Mouse (Mus musculus): ENCODE results near the gene Gadd45gip1.

Gadd45gip1 gene

DNA sequence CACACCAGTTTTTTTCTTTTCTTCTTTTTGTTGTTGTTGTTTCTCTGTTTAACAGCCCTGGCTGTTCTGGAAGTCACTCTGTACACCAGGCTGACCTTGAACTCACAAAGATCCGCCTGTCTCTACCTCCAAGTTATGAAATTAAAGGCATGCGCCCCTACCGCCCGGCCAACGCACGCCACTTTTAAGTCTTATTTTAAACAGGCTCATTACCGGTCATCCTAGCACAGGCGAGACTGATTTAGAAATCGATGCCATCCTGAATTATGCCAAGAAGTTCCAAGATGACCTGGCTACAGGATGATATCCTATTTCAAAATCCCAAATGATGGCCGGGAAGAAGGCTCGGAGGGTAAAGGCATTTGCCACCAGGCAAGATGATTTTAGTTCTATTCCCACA lies at the start of gene Gadd45gip1:
Gene Gadd45gip1 (plus strand): TSS at position 33 of the 400 bp plus-strand sequence.
- DNase-seq (ENCODE audit: low read depth), result peak; percentile 93

DNA sequence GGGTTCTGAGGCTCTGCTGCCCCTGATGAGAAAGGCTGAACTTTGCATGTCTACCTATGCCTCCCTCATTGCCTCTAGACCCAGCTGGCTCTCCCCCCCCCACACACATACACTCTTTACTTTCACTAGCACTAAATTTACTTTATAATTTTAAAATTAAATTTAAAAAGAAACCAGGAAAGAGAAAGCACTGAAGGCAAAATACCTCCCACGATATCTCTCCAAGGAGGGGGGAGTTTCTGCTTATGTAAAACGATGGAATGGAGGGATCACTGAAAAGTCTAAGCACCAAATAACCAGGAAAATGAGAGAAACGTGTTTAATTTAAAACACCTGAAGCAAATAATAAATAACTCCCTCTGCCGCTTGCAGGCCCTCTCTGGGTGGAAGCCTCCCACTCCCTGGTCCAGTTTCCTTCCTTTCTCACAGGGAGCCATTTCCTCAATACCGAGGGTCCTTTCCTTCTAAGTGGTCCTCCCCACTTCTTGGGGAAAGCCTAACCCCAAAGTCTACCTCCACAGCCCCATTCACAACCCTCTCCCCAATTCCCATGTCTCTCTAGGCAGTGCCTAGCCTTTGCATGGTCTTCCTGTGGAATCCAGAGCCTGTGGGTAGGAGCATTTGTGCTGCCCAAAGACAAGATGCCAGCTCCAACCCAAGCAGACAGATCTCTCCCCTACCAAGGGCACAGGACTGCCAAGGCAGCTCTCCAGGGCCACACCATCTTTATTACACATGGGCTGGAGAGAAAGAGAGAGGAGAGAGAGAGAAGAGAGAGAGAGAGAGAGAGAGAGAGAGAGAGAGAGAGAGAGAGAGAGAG lies 49.4 kb upstream of the Gadd45gip1 start:
- no peak for DNase-seq (ENCODE audit: low read depth)

DNA sequence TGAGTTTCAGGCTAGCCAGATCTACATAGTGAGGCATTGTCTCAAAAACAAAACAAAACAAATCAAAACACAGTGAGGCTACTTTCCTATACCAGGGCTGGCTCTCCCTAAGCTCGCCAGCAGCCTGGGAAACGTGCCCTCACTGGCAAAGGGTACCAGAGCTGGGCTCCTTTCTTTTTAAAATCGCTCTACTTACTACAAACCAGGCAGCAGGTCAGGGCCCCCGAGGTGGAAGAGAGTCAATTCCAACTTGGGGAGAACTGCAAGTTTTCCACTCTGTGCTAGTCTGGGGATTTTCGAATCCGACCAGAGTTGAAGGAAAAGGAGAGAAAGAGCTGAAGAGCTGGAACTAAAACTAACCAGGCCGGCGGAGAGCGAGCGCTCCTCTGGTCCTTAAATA lies 48.6 kb upstream of the Gadd45gip1 start:
- DNase-seq (ENCODE audit: low read depth), result no peak

DNA sequence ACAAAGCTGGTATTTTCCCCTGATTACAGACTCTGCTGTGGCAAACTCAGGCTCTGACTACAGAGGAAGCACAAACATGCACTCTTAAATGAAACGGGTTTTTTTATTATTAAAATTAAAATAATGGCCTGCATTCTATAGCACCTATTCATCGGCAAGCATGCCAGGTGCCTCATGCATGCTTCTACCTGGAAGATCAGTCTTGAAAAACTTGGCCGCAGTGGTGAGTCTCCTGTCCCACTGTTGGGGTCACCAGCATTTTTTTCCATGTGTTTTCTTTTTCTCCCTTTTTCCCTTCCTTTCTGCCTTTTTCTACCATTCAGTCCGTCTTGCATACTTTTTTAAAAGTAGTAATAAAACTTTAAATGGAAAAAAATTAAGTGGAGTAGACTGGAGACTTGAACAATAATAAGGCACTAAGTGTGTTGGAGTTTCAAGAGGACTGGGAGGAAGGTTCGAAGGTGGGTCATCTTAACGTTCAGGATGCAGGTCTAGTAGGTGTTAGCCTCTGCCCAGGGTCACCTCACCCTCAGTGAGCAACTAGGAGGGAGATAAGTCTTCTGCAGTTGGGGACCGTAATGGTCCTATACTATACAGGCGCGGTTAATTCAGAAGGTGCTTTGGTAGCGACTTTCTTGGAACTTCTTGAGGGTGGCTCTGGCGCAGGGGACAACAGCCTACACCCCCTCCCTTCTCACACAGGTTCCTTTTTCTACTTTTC lies 48.0 kb upstream of the Gadd45gip1 start:
- DNase-seq (ENCODE audit: low read depth), result no peak

DNA sequence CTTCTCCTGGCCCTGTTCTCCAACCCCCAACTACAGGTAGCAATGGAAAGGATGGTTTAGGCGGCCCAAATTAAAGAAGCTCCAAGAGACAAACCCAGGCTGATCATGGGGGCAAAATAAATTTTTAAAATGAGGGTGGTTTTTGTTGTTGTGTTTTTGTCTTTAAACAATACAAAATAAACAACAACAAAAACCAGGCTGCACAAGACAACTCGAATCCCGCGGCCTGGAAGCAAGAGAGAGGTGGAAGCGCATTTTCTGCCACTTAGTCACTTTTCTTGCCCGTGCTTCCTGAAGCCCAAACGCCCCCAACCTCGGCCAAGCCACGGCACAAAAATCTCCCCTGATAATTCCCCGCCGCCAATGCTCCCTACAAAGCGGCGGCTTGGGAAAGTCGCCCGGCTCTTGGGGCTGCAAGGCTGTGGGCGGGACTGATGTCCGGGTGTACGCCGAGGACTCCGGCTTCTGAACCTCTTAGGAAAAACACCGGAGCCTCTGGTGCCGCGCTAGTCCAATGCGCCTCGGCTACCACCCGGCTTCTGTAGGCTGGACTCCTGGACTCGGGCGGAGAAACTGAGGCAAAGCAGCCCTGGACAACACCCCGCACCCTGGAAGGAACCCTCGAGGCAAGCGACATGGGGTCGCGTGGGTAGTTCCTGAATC lies 47.3 kb upstream of the Gadd45gip1 start:
- DNase-seq (ENCODE audit: low read depth), result no peak

DNA sequence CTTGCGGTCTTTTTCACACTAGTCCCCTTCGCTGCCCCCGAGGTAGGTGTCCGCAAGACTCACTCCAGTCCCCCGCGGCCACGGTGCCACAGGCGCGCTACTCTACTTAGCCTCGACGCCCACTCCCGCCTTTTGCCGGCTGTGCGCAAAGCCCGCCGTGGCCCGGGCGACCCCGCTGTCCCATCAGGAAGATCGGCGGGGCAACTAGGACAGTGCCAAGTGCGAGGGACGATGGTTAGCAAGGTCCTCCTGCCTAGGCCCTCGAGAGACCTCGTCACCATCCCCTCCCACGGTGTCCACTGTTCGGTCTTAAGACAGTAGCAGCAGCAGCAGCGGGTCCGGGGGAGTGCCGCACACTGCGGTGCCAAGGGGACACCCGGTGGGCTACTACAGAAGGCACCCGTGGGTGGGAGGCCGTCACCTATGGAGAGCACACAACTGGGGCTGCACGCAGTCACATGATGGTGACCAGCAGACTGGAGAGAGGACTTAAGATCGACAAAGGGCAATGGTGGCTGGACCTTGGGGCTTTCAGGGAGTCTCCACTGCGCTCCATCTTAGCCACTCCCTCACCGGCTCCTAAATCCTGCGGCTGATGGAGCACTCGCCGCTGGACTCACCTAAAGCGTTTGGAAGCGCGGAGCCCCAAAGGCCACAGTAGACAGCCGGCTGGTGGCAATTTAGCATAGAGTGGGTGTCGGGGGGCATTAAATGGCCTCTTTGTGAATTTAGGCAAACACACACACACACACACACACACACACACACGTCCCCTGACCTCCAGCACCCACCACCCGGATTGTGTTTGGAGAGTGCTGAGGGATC lies 46.4 kb upstream of the Gadd45gip1 start:
- DNase-seq (ENCODE audit: low read depth), result no peak

DNA sequence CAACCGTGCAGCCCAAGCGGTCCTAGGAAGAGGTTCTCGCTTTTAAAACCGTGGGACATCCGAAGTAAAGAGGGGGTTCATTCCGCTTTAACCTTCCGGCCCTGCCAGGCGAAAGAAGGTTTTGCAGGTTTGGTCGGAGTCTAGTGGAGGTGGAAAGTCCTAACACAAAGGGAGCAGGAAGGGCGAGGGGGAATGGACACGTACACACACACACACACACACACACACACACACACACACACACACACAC lies 45.9 kb upstream of the Gadd45gip1 start:
- DNase-seq (ENCODE audit: low read depth), result no peak

DNA sequence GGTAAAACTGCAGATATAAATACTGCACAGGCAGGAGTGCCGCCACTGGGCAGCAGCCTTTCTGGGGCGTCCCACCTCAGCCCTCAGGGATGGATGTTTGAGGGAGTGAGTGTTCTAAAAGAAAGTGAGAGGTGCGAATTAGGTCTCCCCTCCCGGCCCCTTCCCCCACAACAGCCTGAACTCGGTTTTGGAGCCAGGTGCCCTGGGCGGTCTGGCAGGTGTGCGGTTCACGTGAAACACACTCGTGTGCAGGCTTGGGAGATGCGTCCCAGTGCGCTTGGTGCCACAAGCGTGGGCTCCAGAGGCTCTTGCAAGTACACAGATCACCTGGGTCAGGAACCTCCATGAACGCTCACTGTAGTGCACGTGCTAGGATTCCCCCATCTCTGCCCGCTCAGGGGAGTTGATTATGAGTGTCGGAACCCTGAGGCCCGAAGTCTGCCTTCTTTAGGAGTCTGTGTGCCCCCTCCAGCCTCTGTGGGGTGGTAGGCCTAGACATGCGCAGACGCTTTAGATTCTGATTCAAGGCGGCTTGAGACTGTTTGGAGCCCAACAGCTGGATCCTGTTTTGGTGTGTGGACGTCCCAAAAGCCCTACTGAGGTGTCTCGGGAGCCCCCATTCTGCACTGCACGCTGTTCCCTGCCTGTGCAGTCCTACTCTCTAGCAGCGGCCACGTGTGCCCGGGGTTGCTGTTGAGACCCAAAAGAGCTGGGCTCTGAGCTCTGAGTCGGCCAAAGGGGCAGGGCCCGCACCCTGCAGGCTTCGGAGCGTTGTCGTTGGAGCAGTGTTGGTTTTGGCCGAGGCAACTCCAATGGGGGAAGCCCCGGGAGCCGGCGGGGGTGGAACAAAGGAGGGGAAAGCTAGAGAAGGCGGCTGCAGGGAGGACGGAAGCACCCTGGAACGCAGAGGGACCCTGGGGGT lies 45.3 kb upstream of the Gadd45gip1 start:
- no peak for DNase-seq (ENCODE audit: low read depth)

DNA sequence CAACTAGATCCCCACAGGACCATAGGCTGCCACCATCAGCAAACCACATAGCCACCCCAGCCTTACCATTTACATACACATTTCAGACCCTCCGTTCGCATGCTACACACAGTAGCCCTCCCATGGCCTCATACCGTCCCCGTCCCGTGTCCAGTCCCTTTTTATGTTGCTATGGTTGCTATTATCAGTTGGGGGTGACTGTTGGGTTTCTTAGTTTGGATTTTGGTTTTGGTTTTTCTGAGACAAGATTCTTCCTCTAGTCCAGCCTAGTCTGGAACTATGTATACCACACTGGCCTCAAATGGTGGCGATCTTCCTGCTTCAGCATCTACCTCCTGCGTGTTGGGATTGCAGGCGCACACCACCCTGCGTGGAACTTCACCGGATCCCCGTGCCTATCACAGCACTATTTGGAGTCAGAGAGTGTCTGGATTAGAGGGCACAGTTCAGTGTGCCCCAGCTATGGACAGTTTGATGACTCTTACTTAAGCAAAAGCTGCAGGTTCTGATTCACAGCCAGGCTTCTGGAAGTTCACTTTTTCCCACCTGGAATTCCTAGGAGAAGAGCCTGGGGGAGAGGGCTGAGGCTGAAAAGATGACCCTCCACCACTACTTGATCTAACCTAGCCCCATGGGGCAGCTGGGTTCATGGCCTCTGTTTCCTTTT lies 44.4 kb upstream of the Gadd45gip1 start:
- no peak for DNase-seq (ENCODE audit: low read depth)

DNA sequence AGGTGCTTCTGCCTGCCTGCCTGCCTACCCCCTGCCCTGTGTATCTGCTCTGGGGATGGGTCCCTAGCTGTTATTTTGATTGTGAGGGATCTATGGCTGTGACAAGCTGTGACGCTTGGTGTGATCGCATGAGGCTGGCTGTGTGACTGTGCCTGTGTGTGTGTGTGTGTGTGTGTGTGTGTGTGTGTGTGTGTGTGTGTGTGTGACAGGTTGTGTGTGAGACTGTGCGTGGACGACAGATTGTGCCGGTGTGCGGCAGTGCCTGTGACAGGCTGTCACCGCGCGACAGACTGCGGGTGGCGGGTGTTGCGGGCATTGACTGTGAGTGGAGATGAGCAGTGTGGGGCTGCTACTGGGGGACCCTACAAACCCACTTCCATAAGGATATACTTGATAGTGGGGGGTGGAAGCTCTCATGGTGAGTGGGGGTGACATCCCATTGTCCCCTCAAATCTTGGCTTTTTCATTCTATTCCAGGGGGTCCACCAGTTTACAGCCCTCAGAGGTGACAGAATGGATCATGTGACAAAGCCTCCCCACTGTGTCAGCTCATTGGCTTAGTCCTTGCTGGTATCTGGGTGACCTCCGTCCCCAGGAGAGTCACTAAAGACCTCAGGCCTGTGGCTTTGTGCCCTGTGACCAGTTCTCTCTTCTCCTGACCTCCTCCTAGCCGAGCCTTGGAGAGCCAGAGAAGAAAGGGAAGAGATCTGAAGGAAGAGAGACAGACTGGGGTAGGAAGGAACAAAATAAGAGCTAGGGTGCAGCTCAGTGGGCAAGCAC lies 43.6 kb upstream of the Gadd45gip1 start:
- DNase-seq (ENCODE audit: low read depth), result no peak

DNA sequence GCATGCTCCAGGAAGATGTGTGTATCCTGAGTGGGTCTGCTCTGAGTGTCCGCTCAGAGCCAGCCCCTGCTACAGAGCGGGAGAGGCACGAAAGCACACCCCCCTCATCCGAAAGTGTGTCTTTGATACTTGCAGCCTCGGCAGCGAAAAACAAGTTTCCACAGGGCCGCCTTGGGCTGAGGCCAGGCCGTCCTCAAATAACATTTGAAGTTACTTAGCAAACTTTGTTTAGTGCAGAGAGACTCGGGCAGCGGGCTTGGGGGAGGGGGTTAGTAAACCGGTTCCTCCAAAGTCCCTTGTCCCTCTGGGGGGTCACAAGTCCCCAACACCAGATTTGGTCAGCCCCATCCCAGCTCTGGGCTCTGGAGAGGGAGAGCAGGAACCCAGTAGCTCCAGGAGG lies 42.4 kb upstream of the Gadd45gip1 start:
- DNase-seq (ENCODE audit: low read depth), result no peak

DNA sequence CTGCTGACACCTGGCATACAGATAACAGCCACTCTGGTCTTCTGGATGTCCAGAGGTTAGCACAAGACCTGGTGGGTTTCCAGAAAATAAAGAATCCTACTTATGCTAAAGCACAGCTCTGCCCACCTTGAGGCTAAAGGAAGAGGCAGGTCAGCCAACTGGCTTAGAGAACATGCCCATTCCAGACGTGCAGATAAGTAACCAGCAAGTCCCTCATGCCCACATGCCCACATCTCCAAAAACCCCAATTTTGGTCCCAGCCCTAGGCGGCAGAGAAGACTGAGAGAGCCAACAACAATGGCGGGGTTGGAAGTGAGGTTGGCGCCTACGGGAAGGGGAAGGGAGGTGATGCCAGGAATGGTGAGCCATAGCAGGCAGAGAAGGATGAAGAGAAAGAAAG lies 42.0 kb upstream of the Gadd45gip1 start:
- DNase-seq (ENCODE audit: low read depth), result no peak

DNA sequence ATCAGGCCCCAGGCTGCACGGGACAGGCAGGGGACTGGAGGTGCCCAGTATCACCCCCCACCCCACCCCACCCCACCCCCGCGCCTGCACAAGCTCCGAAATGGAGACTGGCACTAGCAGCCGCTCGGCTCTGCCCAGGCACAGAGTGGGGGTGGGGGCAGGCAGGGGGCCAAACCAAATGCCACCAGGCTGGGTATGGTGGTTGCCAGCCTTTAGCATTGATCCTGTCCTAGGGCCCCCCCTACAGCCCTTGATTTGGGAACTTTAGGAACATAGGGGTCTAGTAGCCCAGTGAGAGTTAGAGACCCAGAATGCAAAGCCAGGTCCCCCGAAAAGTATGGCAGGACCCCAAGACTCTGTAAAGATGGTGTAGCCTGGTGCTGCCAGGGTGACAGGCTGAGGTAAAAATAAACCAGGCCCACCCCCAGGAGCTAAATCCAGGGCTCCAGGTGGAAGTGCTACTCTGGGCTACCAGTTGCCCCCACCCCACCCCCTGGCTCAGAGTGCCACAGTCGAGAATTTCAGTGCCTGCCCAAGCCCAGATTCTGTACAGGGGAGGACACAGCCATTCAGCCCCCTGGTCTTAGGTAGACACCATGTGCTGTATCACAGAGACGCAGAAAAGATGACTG lies 41.4 kb upstream of the Gadd45gip1 start:
- DNase-seq (ENCODE audit: low read depth), result no peak

DNA sequence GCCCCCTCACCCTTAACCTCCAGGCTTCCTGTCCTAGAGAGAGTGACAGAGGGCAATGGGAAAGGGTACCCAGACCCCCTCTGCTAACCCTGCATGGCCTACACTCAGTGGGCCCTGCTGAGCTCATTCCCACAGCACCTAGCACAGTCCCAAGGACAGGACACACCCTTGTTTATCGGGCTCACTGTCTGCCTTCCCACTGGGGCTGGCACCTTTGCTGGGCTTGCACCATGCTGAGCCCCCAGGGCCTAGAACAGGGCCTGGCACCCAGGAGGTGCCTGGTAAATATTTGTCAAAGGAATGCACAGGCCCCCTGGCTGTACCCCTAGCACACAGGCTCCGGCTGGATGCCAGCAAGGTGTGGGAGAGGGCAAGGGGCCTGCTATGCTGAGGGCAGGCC lies 40.8 kb upstream of the Gadd45gip1 start:
- DNase-seq (ENCODE audit: low read depth), result no peak

DNA sequence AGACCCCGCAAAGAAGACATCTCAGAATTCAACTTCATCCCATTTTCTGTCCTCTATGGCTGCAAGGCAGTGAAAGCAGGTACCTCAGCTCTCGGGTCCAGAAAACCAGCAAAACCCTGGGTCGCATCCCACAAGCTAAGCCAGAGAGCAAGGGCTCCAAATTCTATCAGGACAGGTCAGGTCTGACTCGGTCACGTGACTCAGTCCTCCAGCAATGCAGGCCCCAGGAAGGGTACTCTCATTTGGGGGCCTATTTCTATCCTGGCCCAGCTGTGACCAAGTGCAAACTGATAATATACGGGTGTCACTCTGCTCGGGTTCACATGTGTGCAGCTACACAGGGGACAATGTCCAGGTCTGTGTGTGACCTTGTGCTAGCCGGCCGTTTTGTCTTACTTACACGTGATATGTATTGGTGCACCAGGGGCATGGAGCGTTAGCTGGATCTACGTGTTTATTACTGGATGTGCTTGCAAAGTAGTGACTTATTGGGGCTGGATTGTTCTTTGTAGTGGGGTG lies 38.8 kb upstream of the Gadd45gip1 start:
- DNase-seq (ENCODE audit: low read depth), result no peak

DNA sequence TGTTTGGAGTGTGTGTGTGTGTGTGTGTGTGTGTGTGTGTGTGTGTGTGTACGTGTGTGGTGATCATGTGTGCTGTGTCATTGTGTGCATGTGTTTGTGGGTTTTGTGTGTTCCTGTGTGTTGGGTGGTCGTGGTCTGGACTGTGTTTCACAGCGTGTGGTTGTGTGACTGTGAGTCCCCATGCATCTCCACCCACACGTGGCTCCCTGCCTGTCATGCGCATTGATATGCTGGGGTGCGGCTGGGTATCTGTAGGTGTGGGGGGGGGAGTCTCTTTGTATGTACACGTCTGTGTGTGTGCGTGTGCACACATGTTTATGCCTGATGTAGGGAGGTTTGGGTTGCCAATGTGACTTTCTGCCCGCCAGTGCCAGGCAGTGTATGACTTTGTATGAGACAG lies 38.2 kb upstream of the Gadd45gip1 start:
- DNase-seq (ENCODE audit: low read depth), result no peak

DNA sequence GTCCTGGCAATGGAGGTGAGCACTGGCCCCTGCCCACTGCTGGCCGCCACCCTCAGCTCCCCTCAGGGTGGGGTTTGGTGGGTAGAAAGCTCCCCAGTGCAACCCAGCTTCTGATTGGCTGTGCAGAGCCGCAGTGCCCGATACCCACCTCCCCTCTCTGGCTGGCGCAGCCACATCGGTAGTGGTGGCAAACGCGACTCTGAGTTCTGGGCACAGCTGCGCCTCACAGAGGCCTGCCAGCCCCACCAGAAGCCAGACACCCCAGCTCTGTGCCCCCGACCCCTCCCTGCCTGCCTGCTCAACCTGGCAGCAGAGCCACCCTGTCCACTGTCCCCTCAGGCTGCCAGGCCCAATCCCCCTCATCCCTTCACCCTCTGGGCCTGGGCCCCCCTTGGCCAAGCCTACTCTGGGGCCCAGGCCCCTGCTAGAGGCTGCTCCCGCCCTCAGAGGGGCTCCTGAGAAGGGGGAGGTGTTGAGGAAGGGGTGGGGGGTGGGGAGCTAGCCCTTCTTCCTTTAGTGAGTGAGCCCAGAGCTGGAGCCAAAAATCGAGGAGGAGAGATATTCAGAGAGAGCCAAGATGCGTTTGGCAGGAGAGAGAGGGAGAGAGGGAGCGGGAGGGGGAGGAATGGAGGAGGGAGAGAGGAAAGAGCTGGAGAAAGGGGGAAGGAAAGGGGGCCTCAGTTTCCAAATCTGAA lies 37.4 kb upstream of the Gadd45gip1 start:
- no peak for DNase-seq (ENCODE audit: low read depth)

DNA sequence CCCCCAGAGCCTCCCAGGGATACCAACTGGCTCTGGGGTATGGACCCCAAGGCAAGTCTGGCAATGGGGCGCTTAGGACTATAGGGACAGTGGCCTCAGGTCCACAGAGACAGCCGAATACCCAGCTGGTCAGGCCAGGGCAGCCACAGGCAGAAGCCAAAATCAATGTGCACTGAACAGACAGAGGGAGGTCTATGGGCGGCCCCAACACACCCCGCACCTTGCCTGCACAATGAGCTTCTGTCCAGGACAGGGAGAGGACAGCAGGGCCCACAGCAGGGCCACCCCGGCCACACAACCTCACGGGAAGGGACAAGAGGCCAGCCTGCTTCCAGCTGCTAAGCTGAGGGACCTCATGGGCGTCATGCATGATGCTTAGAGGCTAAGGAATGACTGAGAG lies 36.8 kb upstream of the Gadd45gip1 start:
- no peak for DNase-seq (ENCODE audit: low read depth)
